Mouse (Mus musculus): ENCODE data around the gene Met. TPM values are rescaled to one million over a fixed set of nuclear protein-coding genes. Genes with fewer than 3 reads are reported as not detected.

Met gene
- total RNA-seq, 2 experiments from 2014 or later, result 6.9 to 10.6 TPM

DNA sequence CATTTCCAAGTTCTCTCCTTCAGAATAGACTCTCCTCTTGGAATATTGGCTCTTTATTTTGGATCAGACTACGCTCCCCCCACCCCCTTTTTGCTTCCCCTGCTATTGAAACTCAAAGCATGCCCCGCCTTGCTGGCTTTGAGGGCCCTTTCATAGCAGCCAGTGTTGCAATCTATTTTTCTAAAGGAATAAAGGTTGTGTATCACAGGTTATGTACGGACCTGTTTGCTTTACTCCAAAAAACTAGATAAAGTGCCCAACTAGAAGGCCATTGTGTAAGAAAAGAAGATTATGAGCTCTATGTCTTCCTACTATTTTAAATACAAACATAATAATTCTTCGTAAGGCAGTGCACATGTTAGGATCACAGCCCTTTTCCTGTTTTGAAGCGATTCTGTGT, 5.4 kb downstream of the Met start:
- no peak for DNase-seq
- intact Hi-C loops (cut with DNase I), result no loop called here
- H3K27ac ChIP-seq, result peak overlapping the region; percentile 24; the same call in 1 of the 2 replicates
- no peak overlapping the region for H3K4me3 ChIP-seq
- TF ChIP-seq CTCF (IDR thresholded peaks at IDR 0.05), result no peak

DNA sequence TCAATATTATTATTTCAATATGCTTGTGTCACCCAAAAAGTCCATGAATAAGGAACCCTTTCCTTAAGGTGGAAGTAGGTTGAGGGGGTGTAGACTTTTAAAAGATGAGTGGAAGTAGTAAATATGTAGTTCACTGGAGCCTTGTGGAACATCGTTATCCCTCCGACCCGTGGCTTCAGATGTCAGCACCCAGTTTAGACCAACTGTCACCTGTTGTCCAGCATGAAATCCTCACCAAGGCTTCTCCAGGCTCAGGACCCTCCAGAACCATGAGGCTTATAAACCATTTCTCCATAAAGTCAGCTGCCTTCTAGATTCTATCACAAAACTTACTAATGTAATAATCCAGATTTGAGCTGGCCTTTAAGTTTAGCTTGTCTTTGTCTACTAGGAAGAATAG, 9.5 kb downstream of the Met start:
- no peak for TF ChIP-seq CTCF (IDR thresholded peaks at IDR 0.05)
- intact Hi-C loops (cut with DNase I), result no loop called here
- Histone ChIP-seq H3K4me3 (no peak overlapping the region), H3K27ac (no peak overlapping the region)
- no peak for DNase-seq

DNA sequence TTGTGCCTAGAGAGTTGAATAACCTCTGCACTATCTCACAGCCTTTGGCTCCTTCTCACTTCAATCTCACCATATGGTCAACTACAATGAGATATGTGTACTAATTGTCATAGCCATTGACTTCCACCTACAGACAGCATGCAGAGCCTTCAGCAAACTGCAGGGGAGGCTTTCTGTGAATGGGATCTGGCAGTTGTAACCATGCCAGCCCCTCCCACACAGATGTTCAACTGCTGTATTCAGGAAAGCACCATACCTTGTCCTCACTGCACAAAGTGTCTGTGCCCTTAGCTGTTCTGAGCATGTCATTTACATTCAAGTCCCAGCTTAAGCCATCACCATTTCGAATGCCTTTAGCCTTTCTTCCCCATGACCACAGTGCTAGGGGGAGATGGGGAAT, 14.2 kb downstream of the Met start:
- Histone ChIP-seq H3K4me3 (no peak overlapping the region), H3K27ac (no peak overlapping the region)
- DNase-seq, result no peak
- intact Hi-C loops (cut with DNase I), result no loop called here
- TF ChIP-seq CTCF (IDR thresholded peaks at IDR 0.05), result no peak

DNA sequence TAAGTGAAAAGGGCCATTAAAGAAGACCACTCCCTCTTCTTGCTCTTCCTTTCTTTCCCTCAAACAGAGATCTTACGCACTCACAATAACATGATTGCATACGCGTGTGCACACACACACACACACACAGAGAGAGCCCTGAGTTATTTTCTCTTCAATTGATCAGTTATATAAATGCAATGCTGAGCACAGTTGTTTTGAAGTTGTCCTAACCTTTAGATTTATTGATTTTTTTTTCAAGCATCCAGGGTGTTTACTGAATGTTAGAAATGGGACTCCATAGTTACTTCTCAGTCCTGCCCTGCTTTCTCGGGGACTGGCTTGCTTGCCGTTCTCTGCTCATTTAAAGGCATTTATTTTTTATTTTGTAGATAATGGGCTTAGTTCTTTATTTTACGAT, 14.7 kb downstream of the Met start:
- H3K27ac ChIP-seq, result no peak overlapping the region
- no peak for DNase-seq
- intact Hi-C loops (cut with DNase I), result no loop called here
- no peak for TF ChIP-seq CTCF (IDR thresholded peaks at IDR 0.05)
- H3K4me3 ChIP-seq, result no peak overlapping the region

DNA sequence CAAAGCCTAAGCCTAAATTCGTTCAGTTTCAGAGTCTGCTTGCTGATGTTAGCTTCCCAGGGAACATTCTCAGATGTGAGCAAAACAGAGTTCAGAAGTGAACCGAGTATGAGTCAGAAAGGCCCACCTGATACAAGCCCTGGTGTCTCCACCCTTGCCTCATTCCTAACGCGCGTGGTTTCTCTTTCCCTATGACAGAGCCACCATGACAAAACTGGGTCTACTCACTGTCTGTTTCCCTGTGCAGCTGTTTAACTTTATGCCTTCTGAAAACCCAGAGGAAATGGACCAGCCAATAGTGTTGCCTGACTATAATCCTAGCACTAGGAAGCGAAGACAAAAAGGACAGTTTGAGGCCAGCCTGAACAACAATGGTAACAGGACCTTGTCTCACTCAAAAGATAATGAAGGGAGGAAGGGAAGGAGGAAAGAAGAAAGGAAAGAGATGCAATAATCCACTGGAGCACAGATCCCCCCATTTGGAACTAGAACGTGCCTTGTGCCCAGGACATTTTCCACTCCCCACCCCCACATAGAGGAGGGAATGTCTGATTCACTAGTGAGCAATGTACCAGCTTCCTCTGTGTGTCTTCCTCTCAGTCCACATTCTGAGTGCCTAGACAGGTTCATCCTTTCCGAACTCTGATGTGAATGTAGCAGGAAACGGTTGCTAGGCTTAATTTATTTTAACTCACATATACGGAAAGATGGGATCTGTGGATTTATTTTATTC, 15.4 kb downstream of the Met start:
- intact Hi-C loops (cut with DNase I), result no loop called here
- no peak for TF ChIP-seq CTCF (IDR thresholded peaks at IDR 0.05)
- Histone ChIP-seq H3K4me3 (no peak overlapping the region), H3K27ac (no peak overlapping the region)
- DNase-seq, result no peak

DNA sequence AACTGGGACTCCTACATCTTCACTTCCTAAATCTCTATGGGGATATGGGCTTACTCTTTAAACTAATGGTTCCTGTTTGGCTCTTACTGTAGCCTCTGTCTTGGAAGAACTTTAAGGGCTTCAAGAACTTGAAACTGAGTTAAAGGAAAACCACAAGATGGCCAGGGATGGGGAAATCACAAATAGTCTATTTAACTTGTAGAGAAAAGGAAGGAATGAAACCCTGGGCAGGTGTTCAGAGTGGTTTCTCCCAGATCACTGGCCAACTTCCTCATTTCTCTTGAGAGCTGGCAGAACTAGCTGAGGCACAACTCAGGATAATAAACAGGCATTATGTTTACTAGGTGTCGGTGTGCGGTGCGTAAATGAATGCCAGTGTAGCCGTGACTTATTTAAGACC, 17.5 kb downstream of the Met start:
- TF ChIP-seq CTCF (IDR thresholded peaks at IDR 0.05), result no peak
- Histone ChIP-seq H3K4me3 (no peak overlapping the region), H3K27ac (no peak overlapping the region)
- no peak for DNase-seq
- intact Hi-C loops (cut with DNase I), result no loop called here

DNA sequence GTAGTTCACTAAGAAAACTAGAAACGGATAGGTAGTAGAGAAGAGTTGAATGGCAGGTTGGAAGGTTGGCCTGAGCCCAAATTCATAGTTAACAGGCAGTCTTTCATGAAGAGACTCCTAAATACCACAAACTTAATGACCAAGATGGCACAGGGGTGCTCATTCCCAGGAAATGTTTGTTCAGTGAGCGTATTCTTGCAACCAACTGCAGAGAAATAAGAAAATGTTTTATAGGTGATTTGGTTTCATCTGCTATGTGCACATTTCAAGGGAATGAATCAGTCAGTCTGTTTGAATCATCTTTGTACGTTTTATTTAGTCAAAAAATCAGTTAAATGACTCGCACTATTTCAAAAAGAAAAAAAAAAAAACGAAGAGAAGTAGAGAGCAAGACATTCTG, 21.6 kb downstream of the Met start:
- DNase-seq, result no peak
- intact Hi-C loops (cut with DNase I), result no loop called here
- H3K4me3 ChIP-seq, result no peak overlapping the region
- no peak overlapping the region for H3K27ac ChIP-seq
- no peak for TF ChIP-seq CTCF (IDR thresholded peaks at IDR 0.05)

DNA sequence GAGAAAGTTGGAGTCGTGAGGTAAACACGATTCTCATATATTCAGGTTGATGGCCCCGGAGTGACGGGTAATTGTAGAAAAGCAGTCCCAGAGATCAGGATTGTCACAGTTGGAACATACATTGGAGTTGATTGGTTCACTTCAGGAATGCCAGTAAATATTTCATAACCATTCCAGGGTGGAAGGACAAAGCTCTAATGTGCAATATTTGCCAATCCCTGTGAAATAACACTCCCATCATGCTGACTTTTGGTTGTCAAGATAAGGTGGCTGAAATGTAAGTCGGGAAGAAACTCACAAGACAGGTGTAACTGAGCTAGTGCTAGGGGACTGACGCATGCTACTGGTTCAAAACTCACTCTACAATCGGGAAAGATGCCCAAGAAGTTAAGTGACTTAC, 22.2 kb downstream of the Met start:
- TF ChIP-seq CTCF (IDR thresholded peaks at IDR 0.05), result no peak
- no peak for DNase-seq
- no peak overlapping the region for H3K4me3 ChIP-seq
- intact Hi-C loops (cut with DNase I), result no loop called here
- H3K27ac ChIP-seq, result no peak overlapping the region

DNA sequence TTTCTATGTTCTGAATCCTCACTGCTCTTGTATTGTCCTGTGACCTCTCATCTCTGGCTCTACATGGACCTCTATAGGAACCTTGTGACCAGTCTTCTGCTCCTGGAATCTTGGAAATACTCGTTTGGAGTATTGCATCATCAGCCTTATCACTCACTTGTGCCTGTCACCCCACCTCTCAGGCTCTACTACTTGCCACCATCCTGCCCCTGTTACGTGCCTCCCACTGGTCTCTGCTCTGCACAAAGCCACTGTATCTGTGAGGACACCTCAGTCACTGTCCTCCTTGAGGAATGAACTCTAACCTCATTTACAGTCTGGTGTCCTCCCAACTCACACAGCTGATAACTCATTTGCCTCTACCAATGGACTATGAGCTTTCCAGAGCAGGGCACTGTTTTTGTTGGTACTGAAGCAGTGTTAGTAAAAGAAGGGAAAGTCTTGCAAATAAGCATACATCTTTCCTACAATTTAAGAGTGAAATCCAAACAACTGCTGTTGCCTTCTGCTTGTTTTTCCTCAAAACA, 24.8 kb downstream of the Met start:
- TF ChIP-seq CTCF (IDR thresholded peaks at IDR 0.05), result no peak
- intact Hi-C loops (cut with DNase I), result no loop called here
- DNase-seq, result no peak
- no peak overlapping the region for H3K4me3 ChIP-seq
- H3K27ac ChIP-seq, result no peak overlapping the region

DNA sequence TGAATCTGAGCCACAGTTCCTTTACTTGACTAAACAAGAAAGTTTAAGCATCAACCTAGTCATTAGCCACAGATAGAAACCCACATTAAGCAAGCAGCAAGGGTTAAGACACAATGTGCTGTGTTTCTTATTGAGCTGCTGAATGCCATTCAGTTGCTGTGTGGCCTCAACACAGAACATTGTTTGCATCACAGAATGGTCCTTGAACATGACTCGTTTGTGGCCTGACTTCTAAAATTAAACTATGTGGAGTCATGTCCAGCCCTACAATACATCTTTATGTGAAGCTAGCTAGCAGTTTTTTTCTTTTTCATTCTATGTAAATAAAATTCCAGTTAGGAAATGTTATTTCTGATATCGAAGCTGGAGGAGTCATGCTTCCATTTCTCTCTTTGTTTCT, 27.2 kb downstream of the Met start:
- no peak for DNase-seq
- intact Hi-C loops (cut with DNase I), result no loop called here
- H3K27ac ChIP-seq, result peak overlapping the region; percentile 1; the same call in 1 of the 2 replicates
- H3K4me3 ChIP-seq, result no peak overlapping the region
- TF ChIP-seq CTCF (IDR thresholded peaks at IDR 0.05), result no peak

DNA sequence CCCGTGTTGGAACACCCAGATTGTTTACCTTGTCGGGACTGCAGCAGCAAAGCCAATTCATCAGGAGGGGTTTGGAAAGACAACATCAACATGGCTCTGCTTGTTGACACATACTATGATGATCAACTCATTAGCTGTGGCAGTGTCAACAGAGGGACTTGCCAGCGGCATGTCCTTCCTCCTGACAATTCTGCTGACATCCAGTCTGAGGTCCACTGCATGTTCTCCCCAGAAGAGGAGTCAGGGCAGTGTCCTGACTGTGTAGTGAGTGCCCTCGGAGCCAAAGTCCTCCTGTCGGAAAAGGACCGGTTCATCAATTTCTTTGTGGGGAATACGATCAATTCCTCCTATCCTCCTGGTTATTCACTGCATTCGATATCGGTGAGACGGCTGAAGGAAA, 27.9 kb downstream of the Met start:
- Histone ChIP-seq H3K4me3 (no peak overlapping the region), H3K27ac (peak overlapping the region; percentile 1; the same call in 1 of the 2 replicates)
- no peak for DNase-seq
- intact Hi-C loops (cut with DNase I), result no loop called here
- no peak for TF ChIP-seq CTCF (IDR thresholded peaks at IDR 0.05)

DNA sequence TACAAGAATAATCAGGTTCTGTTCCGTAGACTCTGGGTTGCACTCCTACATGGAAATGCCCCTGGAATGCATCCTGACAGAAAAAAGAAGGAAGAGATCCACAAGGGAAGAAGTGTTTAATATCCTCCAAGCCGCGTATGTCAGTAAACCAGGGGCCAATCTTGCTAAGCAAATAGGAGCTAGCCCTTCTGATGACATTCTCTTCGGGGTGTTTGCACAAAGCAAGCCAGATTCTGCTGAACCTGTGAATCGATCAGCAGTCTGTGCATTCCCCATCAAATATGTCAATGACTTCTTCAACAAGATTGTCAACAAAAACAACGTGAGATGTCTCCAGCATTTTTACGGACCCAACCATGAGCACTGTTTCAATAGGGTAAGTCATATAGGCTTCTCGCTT, 28.5 kb downstream of the Met start:
- 0 out of 2 replicates have a peak overlapping the region, but pooled peaks have one; percentile 16 for H3K27ac ChIP-seq
- no peak for DNase-seq
- H3K4me3 ChIP-seq, result no peak overlapping the region
- intact Hi-C loops (cut with DNase I), result no loop called here
- no peak for TF ChIP-seq CTCF (IDR thresholded peaks at IDR 0.05)

DNA sequence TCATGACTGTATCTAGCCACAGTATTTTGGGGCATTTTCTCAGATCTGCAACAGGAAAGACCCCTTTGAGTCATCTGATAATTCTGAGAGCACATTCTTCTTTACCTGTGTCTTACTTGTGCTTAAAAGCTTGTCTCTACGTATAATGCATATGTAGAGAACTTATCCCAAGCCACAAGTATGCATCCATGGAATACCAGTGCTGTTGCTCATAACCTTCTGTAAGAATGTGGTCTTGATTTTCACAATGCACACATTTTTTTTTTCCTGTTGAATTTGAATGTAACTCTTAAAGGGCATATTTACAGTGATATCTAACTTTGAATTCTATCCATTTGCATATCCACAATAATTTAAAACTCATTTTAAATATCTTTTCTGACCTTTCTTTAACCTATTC, 31.8 kb downstream of the Met start:
- DNase-seq, result no peak
- Histone ChIP-seq H3K4me3 (peak overlapping the region; percentile 68), H3K27ac (peak overlapping the region; percentile 88)
- TF ChIP-seq CTCF (IDR thresholded peaks at IDR 0.05), result no peak
- intact Hi-C loops (cut with DNase I), result no loop called here

DNA sequence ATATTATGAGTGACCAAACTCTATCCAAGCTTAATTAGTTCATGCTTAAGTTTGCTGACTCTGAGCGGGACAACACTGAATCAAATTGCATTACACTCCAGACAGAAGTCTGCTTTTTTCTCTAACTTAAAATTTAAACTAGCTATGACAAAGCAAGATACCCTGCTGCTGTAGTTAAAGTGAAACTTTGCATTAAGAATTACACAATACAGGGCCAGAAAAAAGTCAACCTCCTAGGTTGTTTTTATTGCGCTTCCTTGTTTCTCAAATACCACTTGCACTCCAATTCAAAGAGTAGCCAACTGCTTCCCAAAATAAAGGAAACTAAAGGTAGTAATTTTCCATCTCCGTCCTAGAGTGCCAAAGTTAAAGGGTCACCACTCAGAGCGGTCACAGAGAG, 33.8 kb downstream of the Met start:
- Histone ChIP-seq H3K27ac (peak overlapping the region; percentile 56; the same call in 1 of the 2 replicates), H3K4me3 (no peak overlapping the region)
- TF ChIP-seq CTCF (IDR thresholded peaks at IDR 0.05), result no peak
- intact Hi-C loops (cut with DNase I), result no loop called here
- no peak for DNase-seq

Data from gastrocnemius, adult 2 months (tissue).